Mouse (Mus musculus) brain, embryonic 14.5 days (tissue): ENCODE measurements around the gene Dnase2a. TPM values are rescaled to one million over a fixed set of nuclear protein-coding genes. Genes with fewer than 3 reads are reported as not detected.

ENCODE experiments used
- DNase-seq: peaks from one replicate; pipeline ENCODE4 v3.0.0-alpha.2; 2011; ENCODE audit warnings: low read depth
- CTCF ChIP-seq: fragments of 200-500 bp; IDR thresholded peaks from 2 replicates; pipeline ENCODE4 v1.5.1; 2012; ENCODE audit warnings: inconsistent platforms, mild to moderate bottlenecking, moderate library complexity, borderline replicate concordance; ENCODE audit not compliant: insufficient read depth, insufficient read length; ENCODE audit errors: extremely low read depth
- POLR2A ChIP-seq: fragments of 200-500 bp; IDR thresholded peaks from 2 replicates; pipeline ENCODE4 v1.6.1; 2012; ENCODE audit warnings: mild to moderate bottlenecking, inconsistent platforms, borderline replicate concordance; ENCODE audit not compliant: poor library complexity, insufficient read depth, insufficient read length, severe bottlenecking; ENCODE audit errors: extremely low read depth
- polyA plus RNA-seq: library from polyadenylated mRNA; depleted of rRNA; stranded (reverse); fragments of >200 nt; gene quantifications from 2 replicates; pipeline ENCODE4 v1.2.3, GENCODE M21; 2012

Dnase2a gene
- polyA plus RNA-seq, 1 experiment = 5.1 TPM

DNA sequence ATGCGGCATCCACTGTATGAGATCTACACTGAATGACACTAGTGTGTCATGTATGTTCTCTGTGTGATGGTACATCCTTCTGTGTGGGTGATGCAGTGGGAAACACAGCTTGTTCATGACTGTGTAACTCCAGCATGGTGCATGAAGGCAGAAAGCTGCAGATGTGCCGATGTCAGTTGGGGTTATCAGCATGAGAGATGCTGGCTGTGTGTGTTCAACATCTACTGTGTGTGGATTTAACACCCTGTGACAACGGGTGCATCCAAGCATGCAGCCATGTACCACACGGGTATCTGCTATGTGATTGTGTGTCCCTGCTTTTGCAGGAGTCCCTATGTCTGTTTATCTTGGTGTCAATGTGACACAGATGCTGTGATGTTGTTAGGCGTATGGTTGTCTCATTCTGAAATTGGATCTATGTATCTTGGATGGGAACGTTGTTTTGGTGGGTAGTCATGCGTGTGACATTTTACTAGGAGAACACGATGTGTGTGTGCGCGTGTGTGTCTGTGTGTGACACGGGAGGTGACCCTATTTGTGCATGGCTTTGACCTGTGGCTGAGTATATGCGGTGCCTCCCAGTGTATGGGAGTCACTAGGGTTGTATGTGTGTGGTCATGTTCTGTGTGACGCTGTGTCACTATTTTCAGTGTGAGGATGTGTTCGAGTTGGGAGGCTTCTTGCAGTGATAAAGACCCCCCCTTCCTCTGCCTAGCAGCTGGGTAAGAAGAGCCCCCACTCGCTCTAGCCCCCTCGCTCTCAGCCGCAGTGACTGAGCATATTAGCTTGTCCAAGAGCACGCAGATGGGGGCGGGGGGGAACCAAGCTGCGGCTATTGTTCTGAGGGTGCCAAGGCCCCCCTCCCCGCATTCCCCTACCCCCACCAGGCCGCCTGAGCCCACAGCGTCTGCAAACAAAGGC is 27.9 kb downstream of the Dnase2a start:
- DNase-seq = peak; percentile 64
- no peak for TF ChIP-seq CTCF
- TF ChIP-seq POLR2A = no peak

GRCm38 (mm10) chr8:84936962-84937546 is 28.7 kb downstream of the Dnase2a start, which contains the start of gene Mast1:
TSS of gene Mast1 (minus strand) at chr8:84937359.
- peak; percentile 93 for DNase-seq
- peak; percentile 67 for TF ChIP-seq CTCF
- TF ChIP-seq POLR2A = peak; percentile 87

- DNase-seq = no peak
- TF ChIP-seq POLR2A (no peak), CTCF (no peak)
Measured at GRCm38 (mm10) chr8:84937620-84938485, 29.5 kb downstream of the Dnase2a start.

GRCm38 (mm10) chr8:84943699-84944098 is 35.3 kb downstream of the Dnase2a start:
- TF ChIP-seq POLR2A (no peak), CTCF (no peak)
- peak; percentile 58 for DNase-seq

DNA sequence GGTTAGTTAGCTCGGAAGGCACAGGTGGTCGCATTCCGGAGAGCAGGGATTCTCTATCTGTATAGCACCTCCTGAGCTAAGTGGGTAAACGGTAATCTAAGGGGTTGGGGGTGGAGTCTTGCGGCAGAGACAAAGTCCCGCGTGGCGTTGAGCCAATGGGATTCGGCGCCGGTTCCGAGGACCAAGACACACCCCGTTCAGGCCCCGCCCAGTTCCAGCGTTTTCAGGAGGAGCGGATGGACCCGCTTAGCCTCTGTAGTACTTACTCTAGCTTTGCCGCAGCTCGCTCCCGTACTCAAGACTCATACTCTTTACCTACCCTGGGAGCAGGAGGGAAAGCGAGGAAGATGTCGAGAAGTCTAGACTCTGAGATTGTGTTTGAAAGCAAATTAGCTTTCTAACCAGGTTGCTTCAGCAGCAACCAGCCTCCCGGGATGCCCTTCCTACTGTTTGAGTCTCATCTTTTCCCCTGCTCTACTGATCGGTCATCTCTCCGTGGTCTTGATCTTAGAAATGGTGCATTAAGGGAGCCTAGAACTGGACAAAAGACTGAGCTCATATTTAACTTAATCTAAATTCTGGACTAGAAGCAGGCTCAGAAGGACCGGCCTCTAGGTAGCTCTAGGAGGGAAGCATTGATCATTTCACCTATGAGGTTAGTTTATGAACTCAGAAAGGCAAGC is 36.3 kb downstream of the Dnase2a start:
- TF ChIP-seq CTCF = no peak
- no peak for TF ChIP-seq POLR2A

GRCm38 (mm10) chr8:84945235-84945632 is 36.9 kb downstream of the Dnase2a start:
- DNase-seq = peak; percentile 86
- TF ChIP-seq POLR2A (no peak), CTCF (no peak)

More for the DNA sequence above, 36.3 kb downstream of the Dnase2a start:
- peak; percentile 80 for DNase-seq

DNA sequence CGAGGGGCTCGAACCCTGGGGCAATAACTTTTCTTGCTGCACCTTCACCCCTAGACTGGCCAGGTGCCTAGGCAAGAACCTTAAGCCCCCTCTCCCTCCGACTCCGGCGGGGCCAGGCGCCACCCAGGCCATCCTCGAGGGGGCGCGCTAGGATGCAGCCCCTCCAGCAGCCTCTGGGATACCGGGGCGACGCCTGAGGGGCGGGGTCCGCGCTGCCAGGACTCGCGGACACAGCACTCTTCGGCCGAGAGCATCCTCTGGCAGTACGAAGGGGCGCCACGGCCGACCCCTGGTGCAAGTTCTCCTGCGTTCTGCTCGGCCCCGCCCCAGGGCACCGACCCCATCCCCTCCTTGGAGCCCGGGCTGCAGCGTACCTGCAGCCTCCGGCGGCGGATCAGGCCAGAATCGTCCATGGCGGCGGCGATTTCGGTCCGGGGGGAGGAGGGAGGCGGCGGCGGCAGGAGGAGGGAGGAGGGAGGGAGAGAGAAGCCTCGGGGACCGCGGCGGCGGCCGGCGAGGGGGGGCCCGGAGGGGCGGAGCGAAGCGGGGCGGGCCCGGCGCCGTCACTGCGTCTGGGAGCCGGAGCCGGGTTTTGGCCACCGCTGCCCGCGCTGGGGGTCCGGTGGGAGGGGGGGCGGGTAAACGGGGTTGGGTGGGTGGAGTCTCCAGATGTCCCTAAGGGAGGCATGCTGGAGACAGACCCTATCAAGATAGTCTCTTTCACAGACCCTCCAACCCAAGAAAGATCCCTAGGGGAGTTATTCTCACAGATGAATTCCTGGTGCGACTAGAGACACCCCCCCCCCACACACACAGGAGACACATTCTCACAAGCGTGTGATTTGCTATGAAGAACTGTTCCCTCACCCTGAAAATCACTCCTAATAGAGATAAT is 37.5 kb downstream of the Dnase2a start:
- TF ChIP-seq POLR2A = no peak
- TF ChIP-seq CTCF = peak; percentile 61
- peak; percentile 70 for DNase-seq

- DNase-seq = peak; percentile 47
- TF ChIP-seq POLR2A (no peak), CTCF (peak; percentile 41)
Measured at GRCm38 (mm10) chr8:84946528-84947240, 38.3 kb downstream of the Dnase2a start, which contains the start of gene Rtbdn. TSS of gene Rtbdn (plus strand) at chr8:84946991.

- TF ChIP-seq CTCF = no peak; the same call in 1 of the 2 replicates
- no peak for DNase-seq
Measured at GRCm38 (mm10) chr8:84947241-84947545, 38.8 kb downstream of the Dnase2a start.
